Mouse (Mus musculus) heart, postnatal 14 days (tissue): ENCODE measurements around the gene Msx3. TPM values are rescaled to one million over a fixed set of nuclear protein-coding genes. Genes with fewer than 3 reads are reported as not detected.

ENCODE experiments used
- DNase-seq, 2 experiments: peaks; one replicate each; pipeline ENCODE4 v3.0.0; 2021 to 2022
- intact Hi-C: fragments of 180-260 bp; cut with DNase I; formaldehyde crosslinking; loops from one replicate; pipeline ENCODE4 v1.15.1; 2025
- long read RNA-seq, 2 experiments: library from polyadenylated mRNA; stranded (forward); transcript quantifications; one replicate each; pipeline ENCODE4 v2.0.0; 2021
- total RNA-seq, 2 experiments: library from RNA; stranded (reverse); gene quantifications; 2 replicates each; pipeline ENCODE4 v1.2.3; 2021

The Msx3 gene
- total RNA-seq, result not detected
- long read RNA-seq, experiment 1, result 0 reads
- long read RNA-seq, experiment 2, result 0 reads

GRCm38 (mm10) chr7:140048361-140049114, at the start of gene Msx3:
TSS of gene Msx3 (minus strand) at chr7:140049089.
- intact Hi-C loops, result no loop called here
- no peak for DNase-seq

- intact Hi-C loops, result no loop called here
- no peak for DNase-seq
Measured at GRCm38 (mm10) chr7:140098466-140098865, 49.6 kb upstream of the Msx3 start.

- intact Hi-C loops, result no loop called here
- no peak for DNase-seq
Measured at GRCm38 (mm10) chr7:140096055-140096454, 47.2 kb upstream of the Msx3 start.

GRCm38 (mm10) chr7:140095556-140095955, 46.7 kb upstream of the Msx3 start:
- no peak for DNase-seq
- intact Hi-C loops, result no loop called here

- intact Hi-C loops, result no loop called here
- no peak for DNase-seq
Measured at GRCm38 (mm10) chr7:140094954-140095353, 46.1 kb upstream of the Msx3 start.

- DNase-seq, result no peak
- intact Hi-C loops, result no loop called here
Measured at GRCm38 (mm10) chr7:140092924-140093528, 44.1 kb upstream of the Msx3 start, which contains the start of gene Prap1. TSS of gene Prap1 (plus strand) at chr7:140093395.

- DNase-seq, result no peak
- intact Hi-C loops, result no loop called here
Measured at GRCm38 (mm10) chr7:140090601-140091000, 41.7 kb upstream of the Msx3 start.

- DNase-seq, result peak in 1 of 2 experiments; percentile 31
- intact Hi-C loops, result loop anchor here (5.0 kb wide), 1 partner anchor 745 kb away; no protein-coding TSS in a partner anchor
Measured at GRCm38 (mm10) chr7:140082242-140082678, 33.4 kb upstream of the Msx3 start, which contains the start of gene Caly. TSS of gene Caly (minus strand) at chr7:140082548.

GRCm38 (mm10) chr7:140081408-140082241, 32.7 kb upstream of the Msx3 start:
- intact Hi-C loops, result loop anchor here (5.0 kb wide), 1 partner anchor 746 kb away; no protein-coding TSS in a partner anchor

GRCm38 (mm10) chr7:140080503-140081156, 31.7 kb upstream of the Msx3 start:
- DNase-seq, result peak; percentile 67 to 73
- intact Hi-C loops, result loop anchor here (5.0 kb wide), 1 partner anchor 747 kb away; no protein-coding TSS in a partner anchor

More at GRCm38 (mm10) chr7:140081408-140082241, 32.7 kb upstream of the Msx3 start:
- DNase-seq, result no peak

GRCm38 (mm10) chr7:140078711-140079110, 29.8 kb upstream of the Msx3 start:
- DNase-seq, result peak; percentile 75 to 79

GRCm38 (mm10) chr7:140077698-140078097, 28.8 kb upstream of the Msx3 start:
- DNase-seq, result no peak
- intact Hi-C loops, result loop anchor here (1.0 kb wide), 1 partner anchor 64 kb away; no protein-coding TSS in a partner anchor

More at GRCm38 (mm10) chr7:140078711-140079110, 29.8 kb upstream of the Msx3 start:
- intact Hi-C loops, result loop anchor here (1.0 kb wide), 1 partner anchor 63 kb away; no protein-coding TSS in a partner anchor

GRCm38 (mm10) chr7:140070042-140070711, 21.3 kb upstream of the Msx3 start:
- intact Hi-C loops, result no loop called here
- no peak for DNase-seq

GRCm38 (mm10) chr7:140067397-140067796, 18.5 kb upstream of the Msx3 start:
- intact Hi-C loops, result no loop called here
- no peak for DNase-seq

GRCm38 (mm10) chr7:140063092-140063491, 14.2 kb upstream of the Msx3 start:
- intact Hi-C loops, result loop anchor here (2.0 kb wide), 2 partner anchors 94 to 158 kb away; no protein-coding TSS in a partner anchor
- peak; percentile 50 to 77 for DNase-seq

GRCm38 (mm10) chr7:140062307-140062706, 13.4 kb upstream of the Msx3 start:
- intact Hi-C loops, result loop anchor here (2.0 kb wide), 2 partner anchors 94 to 158 kb away; no protein-coding TSS in a partner anchor

GRCm38 (mm10) chr7:140061832-140062130, 12.9 kb upstream of the Msx3 start:
- intact Hi-C loops, result loop anchor here (2.0 kb wide), 2 partner anchors 93 to 157 kb away; no protein-coding TSS in a partner anchor
- no peak for DNase-seq

More at GRCm38 (mm10) chr7:140062307-140062706, 13.4 kb upstream of the Msx3 start:
- peak in 1 of 2 experiments; percentile 18 for DNase-seq

- intact Hi-C loops, result no loop called here
- peak in 1 of 2 experiments; percentile 15 for DNase-seq
Measured at GRCm38 (mm10) chr7:140060936-140061831, 12.3 kb upstream of the Msx3 start.
